Mouse (Mus musculus): ENCODE results near the gene Hnrnpl. TPM values are rescaled to one million over a fixed set of nuclear protein-coding genes. Genes with fewer than 3 reads are reported as not detected.

The Hnrnpl gene
- 100 to 1,000 TPM; 410 to 476 TPM for total RNA-seq (2021)
- long read RNA-seq, experiment 1, transcript Hnrnpl-201 (13 exons, 2,142 nt): major isoform, 93 of 153 reads
- long read RNA-seq, experiment 1, transcript Hnrnpl-209 (12 exons, 2,180 nt): minor isoform, 25 of 153 reads
- long read RNA-seq, experiment 1, partial matches to known transcripts: 27 of 153 reads
- long read RNA-seq, experiment 1, other reads (novel, unspliced or antisense): 7 of 153 reads
- long read RNA-seq, experiment 2, transcript Hnrnpl-209 (12 exons, 2,180 nt): minor isoform, 31 of 185 reads
- long read RNA-seq, experiment 2, transcript Hnrnpl-201 (13 exons, 2,142 nt): major isoform, 87 of 185 reads
- long read RNA-seq, experiment 2, partial matches to known transcripts: 33 of 185 reads
- long read RNA-seq, experiment 2, other reads (novel, unspliced or antisense): 31 of 185 reads

GRCm38 (mm10) chr7:28808221-28808941 is at the start of gene Hnrnpl:
TSS of gene Hnrnpl (plus strand) at chr7:28808541.
- no peak for TF ChIP-seq CTCF (conservative IDR thresholded peaks at IDR 0.05)
- peak in 1 of 2 experiments; percentile 46 for DNase-seq (ENCODE audit: low spot score in 2 of 2)
- peak within 1 kb of the TSS; percentile 99 for H3K27ac ChIP-seq
- peak within 1 kb of the TSS; percentile 96 for H3K4me3 ChIP-seq

DNA sequence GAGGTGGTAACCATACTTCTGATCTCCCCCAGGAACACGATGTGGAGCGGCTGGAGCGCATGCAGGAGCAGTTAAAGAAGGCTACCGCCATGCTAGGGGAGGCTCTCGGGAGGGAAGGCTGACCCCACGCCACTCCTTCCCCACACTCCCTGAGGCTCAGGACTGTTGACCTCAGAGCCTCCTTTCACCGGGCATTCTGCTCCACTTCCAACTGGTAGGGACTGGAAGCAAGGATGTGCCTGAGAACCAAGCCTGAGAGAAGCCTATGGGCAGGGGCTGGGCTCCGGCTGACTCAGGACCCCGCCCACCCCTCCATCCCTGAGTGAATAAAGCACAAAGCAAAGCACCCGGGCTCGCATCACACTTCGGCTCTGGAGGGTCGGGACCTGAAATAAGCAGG is 49.7 kb upstream of the Hnrnpl start:
- Histone ChIP-seq H3K27ac (no peak overlapping the region), H3K4me3 (no peak overlapping the region)
- no peak for TF ChIP-seq CTCF (conservative IDR thresholded peaks at IDR 0.05)
- no peak for DNase-seq (ENCODE audit: low spot score in 2 of 2)

DNA sequence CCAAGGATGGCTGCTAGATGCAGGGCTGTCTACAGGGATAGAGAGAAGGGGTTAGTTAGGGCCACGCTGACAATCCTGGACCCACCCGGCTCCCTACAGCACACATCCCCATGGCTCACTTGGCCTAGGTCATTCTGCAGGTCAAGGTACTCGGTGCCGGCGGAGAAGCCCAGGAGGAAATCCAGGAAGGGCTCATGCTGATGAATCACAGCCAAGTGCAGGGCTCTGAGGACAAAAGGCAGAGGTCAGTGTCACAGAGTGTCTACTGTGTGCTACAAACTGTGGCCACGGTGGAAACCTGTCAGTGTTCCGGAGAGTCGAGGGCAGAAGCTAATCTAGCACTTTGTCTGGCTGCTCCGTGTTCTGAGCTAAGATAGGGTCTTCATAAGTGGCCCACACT is 46.4 kb upstream of the Hnrnpl start:
- no peak overlapping the region for H3K27ac ChIP-seq
- no peak for TF ChIP-seq CTCF (conservative IDR thresholded peaks at IDR 0.05)
- DNase-seq (ENCODE audit: low spot score in 2 of 2): no peak
- no peak overlapping the region for H3K4me3 ChIP-seq

DNA sequence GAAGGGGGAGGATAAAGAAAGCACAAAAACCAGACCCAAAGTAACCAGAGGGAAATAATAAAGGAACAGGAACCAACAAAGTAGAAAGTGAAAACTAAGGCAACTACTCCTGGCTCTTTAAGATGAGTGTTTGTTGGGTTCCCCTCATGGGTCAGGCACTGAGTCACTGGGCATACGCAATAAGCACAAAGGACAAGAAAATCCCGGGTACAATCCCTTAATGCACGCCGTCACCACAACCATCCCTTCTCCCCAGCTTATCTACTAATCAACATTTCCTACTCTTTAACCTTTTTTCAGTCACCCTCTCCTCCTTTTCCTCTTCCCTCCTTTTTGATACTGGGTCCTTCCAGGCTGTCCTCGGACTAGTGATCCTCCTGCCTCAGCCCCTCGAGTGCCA is 43.1 kb upstream of the Hnrnpl start:
- H3K4me3 ChIP-seq: peak overlapping the region; percentile 91
- H3K27ac ChIP-seq: no peak overlapping the region
- TF ChIP-seq CTCF (conservative IDR thresholded peaks at IDR 0.05): no peak
- no peak for DNase-seq (ENCODE audit: low spot score in 2 of 2)

- peak; percentile 97 to 99 for DNase-seq (ENCODE audit: low spot score in 2 of 2)
- Histone ChIP-seq H3K27ac (peak within 1 kb of the TSS; percentile 93), H3K4me3 (peak within 1 kb of the TSS; percentile 91)
- peak; percentile 43; the same call in 1 of the 2 replicates for TF ChIP-seq CTCF (conservative IDR thresholded peaks at IDR 0.05)
Observed at GRCm38 (mm10) chr7:28766173-28766879, 42.0 kb upstream of the Hnrnpl start, which contains the start of gene Sirt2. TSS of gene Sirt2 (plus strand) at chr7:28766735.

DNA sequence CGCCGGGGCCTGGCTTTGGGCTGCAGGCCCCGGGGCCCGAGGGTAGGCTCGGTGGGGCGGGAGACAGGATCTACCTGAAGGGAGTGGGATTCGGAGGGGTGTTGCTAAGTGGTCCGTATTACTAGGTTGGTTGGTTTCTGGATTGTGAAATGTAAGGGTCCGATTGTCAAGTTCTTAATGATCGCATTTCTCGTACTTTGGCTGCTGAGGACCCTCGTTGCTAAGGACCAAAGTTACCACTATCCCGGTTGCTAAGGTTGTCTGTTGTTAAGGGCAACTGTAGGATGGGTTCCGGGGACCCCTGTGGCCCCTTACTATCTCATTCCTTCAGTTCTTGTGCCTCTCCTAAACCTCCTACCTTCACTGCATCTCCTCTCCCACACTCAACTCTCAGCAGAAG is 41.4 kb upstream of the Hnrnpl start:
- H3K4me3 ChIP-seq: peak overlapping the region; percentile 91
- DNase-seq (ENCODE audit: low spot score in 2 of 2): no peak
- TF ChIP-seq CTCF (conservative IDR thresholded peaks at IDR 0.05): no peak
- H3K27ac ChIP-seq: peak overlapping the region; percentile 93

DNA sequence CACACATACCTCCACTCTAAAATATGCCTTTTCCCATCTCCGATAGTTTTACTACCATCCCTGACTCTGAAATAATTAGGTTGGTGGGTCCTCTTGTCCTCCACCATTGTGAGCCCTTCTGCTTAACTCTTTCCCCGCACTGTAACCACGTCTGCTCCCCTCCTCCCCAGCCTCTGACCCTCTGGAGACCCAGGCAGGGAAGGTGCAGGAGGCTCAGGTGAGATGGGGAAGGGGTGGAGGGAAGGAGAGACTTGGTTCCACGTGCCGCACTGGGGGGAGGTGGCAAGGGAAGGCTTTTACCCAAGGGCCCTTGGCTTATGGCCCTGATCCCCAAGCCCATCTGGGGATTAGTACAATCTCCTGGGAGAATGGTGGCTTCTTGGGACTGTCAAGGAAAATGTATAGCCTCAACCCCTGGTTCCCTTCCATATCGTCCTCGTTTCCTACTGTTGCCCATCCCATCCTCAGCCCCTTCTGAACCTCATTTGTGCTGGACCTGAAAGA is 40.8 kb upstream of the Hnrnpl start, which contains the start of gene Nfkbib:
Gene Nfkbib, minus strand, starts transcription at position 51 of the 504 bp plus-strand sequence.
- H3K27ac ChIP-seq: peak within 1 kb of the TSS; percentile 93
- no peak for TF ChIP-seq CTCF (conservative IDR thresholded peaks at IDR 0.05)
- H3K4me3 ChIP-seq: peak within 1 kb of the TSS; percentile 91
- no peak for DNase-seq (ENCODE audit: low spot score in 2 of 2)

- H3K27ac ChIP-seq: no peak overlapping the region
- no peak overlapping the region for H3K4me3 ChIP-seq
- DNase-seq (ENCODE audit: low spot score in 2 of 2): no peak
- no peak for TF ChIP-seq CTCF (conservative IDR thresholded peaks at IDR 0.05)
Observed at GRCm38 (mm10) chr7:28769414-28769958, 38.9 kb upstream of the Hnrnpl start.

GRCm38 (mm10) chr7:28770309-28770708 is 38.0 kb upstream of the Hnrnpl start:
- H3K4me3 ChIP-seq: no peak overlapping the region
- TF ChIP-seq CTCF (conservative IDR thresholded peaks at IDR 0.05): no peak
- H3K27ac ChIP-seq: no peak overlapping the region
- DNase-seq (ENCODE audit: low spot score in 2 of 2): no peak

DNA sequence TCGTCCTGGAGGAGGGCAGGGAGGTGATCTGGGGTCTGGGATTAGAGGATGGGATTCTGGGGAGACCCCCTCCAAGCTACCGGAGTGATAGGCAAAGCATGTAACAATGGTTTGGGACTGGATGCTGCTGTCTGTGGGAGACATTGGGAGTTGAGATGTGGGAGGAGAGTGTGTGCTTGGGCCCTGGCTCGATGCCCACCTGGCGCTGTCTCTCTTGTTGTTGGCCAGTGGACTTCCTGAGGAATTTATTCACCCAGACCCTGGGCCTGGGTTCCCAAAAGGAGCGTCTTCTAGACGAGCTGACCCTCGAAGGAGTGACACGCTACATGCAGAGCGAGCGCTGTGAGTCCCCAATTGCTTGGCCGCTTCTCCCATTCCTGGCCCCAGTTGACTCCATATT is 36.5 kb upstream of the Hnrnpl start:
- no peak overlapping the region for H3K27ac ChIP-seq
- no peak for TF ChIP-seq CTCF (conservative IDR thresholded peaks at IDR 0.05)
- H3K4me3 ChIP-seq: no peak overlapping the region
- DNase-seq (ENCODE audit: low spot score in 2 of 2): no peak

DNA sequence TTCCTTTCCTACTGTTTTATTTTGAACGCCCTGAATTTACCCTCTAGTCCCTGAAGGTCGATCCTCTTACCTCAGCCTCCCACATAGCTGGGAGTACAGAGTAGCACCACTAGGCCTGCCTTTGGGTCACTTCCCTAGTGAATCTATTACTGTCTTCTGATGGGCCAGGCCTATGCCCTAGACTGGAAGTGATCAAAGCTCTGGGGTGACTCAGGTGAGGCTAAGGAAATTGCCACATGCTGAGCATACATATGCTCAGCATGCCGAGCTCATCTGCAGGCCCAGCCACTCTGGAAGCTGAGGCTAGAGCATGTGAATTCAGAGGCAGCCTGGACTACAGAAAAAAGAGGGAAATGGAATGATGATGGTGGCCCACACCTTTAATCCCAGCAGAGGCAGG is 35.2 kb upstream of the Hnrnpl start:
- peak overlapping the region; percentile 51; the same call in 1 of the 2 replicates for H3K27ac ChIP-seq
- H3K4me3 ChIP-seq: no peak overlapping the region
- TF ChIP-seq CTCF (conservative IDR thresholded peaks at IDR 0.05): no peak
- DNase-seq (ENCODE audit: low spot score in 2 of 2): no peak

- no peak for TF ChIP-seq CTCF (conservative IDR thresholded peaks at IDR 0.05)
- peak overlapping the region; percentile 61; the same call in 1 of the 2 replicates for H3K27ac ChIP-seq
- DNase-seq (ENCODE audit: low spot score in 2 of 2): no peak
- no peak overlapping the region for H3K4me3 ChIP-seq
Observed at GRCm38 (mm10) chr7:28774164-28774563, 34.2 kb upstream of the Hnrnpl start.

Data from layer of hippocampus, adult 2 months (tissue).